Comparison of ENCODE assay signal across 7 mouse cellular contexts in the genomic region with DNA sequence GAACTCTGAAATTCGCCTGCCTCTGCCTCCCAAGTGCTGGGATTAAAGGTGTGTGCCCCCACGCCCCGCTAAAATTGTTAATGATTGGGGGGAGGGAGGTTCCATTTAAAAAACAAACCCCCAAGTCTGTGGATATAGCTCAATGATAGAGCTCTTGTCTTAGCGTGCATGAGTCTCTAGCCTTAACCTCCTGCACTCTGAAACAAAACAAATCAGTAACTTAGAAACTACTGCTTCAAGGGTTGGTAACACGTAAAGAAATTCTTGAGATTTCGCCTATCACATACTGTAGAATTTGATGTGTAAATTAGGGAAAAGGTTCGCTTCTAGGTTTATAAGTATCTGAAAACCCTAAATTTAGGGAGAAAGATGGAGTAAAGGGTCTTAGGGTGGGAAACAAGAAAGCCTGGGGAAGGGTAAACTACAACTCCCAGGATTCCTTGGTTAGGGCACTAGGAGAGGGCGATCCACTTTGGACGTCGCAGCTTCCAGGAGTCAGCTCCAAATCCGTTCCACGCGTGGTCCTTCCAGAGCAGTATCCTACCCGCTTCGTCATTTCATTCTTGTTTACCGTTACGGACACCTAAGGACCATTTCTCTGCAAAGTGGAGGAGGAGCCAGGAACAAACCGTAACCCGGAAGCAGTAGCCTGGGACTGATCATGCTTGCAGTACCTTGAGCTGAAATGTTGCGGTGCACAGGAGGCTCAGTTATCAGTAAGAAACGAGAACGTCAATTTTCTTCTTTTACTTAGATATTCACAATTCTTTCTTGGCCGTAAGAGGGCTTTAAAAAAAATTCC. TPM values are rescaled to one million over a fixed set of nuclear protein-coding genes. Genes with fewer than 3 reads are reported as not detected.
DNase-seq lines count a peak whose midpoint lies in the region; ATAC-seq lines count a peak whose summit lies in the region.

A gene (plus strand): TSS at position 452 of the 802 bp plus-strand sequence.

- ATAC-seq in intestine, embryonic 16.5 days = peak; percentile 92

- no peaks in the 10 kb centered on the region for H3K36me3 ChIP-seq in intestine, embryonic 16.5 days (ENCODE audit: control insufficient read depth, insufficient read depth, low read length)

- no peaks in the 10 kb centered on the region for H3K9me3 ChIP-seq in intestine, embryonic 16.5 days (ENCODE audit: control insufficient read depth, low read length)

- DNase-seq in adrenal gland, adult (ENCODE audit: inconsistent age in 2 of 2, low spot score in 1 of 2) = peak; percentile 74 to 93
- DNase-seq in embryo, embryonic 11 days = peak; percentile 86
- DNase-seq in gastrocnemius, postnatal 25 days = peak; percentile 42
- peak; percentile 80 to 86 for DNase-seq in left cerebral cortex, postnatal 25 days (ENCODE audit: low spot score in 2 of 2)
- peak; percentile 46 for DNase-seq in mesoderm, embryonic 11.5 days (ENCODE audit: low read depth, low spot score)
- DNase-seq in right cerebral cortex, postnatal 25 days = peak; percentile 78

- intact Hi-C loops in left cerebral cortex, postnatal 25 days (cut with DNase I) = loop anchor here (10.0 kb wide), 1 partner anchor 187 kb away; a partner anchor contains a TSS

- peak within 1 kb of the TSS; percentile 81 for H3K27ac ChIP-seq in intestine, embryonic 16.5 days (ENCODE audit: low read length)

- H3K4me1 ChIP-seq in intestine, embryonic 16.5 days (ENCODE audit: control insufficient read depth, insufficient read depth, low read length) = no peaks in the 10 kb centered on the region

- H3K9ac ChIP-seq in intestine, embryonic 16.5 days (ENCODE audit: low read depth, low read length) = peak within 1 kb of the TSS; percentile 69

- WGBS in intestine, embryonic 16.5 days = 19% methylated on average over 23 of the region's 23 CpGs

- H3K4me3 ChIP-seq in intestine, embryonic 16.5 days (ENCODE audit: low read length) = peak within 1 kb of the TSS; percentile 62

- peak within 1 kb of the TSS; percentile 58 for H3K4me2 ChIP-seq in intestine, embryonic 16.5 days (ENCODE audit: low read depth, low read length)

- H3K27me3 ChIP-seq in intestine, embryonic 16.5 days (replicated peaks; ENCODE audit: control insufficient read depth, insufficient read depth, low read length) = no peaks in the 10 kb centered on the region

RNA-seq across cellular contexts. Expression of the gene that starts here (rescaled TPM):
- 1 to 10 TPM; 6.5 to 7.3 TPM for total RNA-seq in gastrocnemius, postnatal 25 days (2021)
- polyA plus RNA-seq in intestine, embryonic 16.5 days (2015; fragmentation: Nextera tagmentation; extraction: Ambion mirVana) = 9.8 and 11.5 TPM in 2 replicates
- 1 to 10 TPM; 5.4 to 5.8 TPM for total RNA-seq in left cerebral cortex, postnatal 25 days (2021)

Comparison
In these comparisons a context has a peak if more than half of its experiments do, and no peak if none do; other contexts are left out.
1. Peak in every context shown above with its lines: DNase-seq, ATAC-seq, H3K4me3 ChIP-seq and H3K27ac ChIP-seq.